Mouse (Mus musculus) neural tube, embryonic 10.5 days (tissue): ENCODE results near the gene Lhfpl2.

ENCODE experiments used
- DNase-seq: peaks from one replicate; pipeline ENCODE4 v3.0.0-alpha.2; 2017; ENCODE audit warnings: low spot score; ENCODE audit errors: extremely low spot score

Gene Lhfpl2

DNA sequence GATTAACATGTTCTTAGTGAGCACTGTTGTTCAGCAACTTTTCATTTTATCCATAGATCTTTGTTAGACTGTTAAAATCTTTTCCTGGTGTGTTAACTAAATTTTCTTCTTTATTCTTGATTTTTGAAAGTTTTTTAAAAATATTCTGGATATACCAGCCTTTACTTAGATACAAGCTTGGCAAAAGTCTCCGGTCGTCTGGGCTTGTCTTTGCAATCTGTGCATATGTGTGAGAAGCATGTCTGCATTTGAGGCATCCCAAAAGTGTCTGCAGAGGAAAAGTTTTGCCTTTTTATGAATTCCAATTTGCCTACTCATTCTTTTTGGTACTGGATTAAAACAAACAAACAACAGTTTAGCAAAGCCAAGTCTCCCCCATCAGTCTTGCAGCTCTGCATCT is 154.6 kb downstream of the Lhfpl2 start:
- no peak for DNase-seq

DNA sequence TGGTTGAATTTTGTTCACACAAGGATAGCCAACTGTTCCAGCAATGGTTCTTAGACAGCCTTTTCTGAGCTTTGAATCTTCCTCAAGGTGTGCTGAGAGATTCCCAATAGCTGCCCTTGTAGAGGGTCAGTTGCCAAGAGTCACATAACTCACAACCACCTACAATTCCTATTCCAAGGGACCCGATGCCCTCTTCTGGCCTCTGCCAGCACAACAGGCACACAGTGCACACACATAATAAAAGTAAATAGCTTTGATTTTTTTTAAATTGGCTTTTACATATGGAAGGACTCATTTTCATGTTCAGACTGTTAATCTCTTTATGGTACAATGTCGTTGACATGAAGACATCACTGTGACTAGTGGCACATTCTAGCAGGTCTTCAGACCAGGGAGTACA is 155.1 kb downstream of the Lhfpl2 start:
- DNase-seq = no peak

DNA sequence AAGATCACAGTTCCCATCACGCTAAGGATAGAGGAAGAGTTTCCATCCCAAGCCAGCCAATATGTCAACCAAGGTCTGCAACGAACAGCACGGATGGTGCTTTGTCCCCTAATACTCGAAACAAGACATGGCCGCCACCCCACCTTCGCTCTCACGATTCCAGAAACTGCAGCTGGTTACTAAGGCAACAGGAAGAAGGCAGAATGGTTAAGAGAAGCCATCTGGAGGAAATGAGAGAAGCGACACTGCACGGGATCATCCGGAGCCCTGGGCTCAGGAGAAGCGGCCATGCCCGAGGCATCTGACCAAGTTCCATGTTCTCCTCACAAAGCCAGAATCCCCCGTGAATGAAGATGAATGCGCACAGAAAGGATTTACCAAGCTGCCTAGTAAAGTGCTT is 166.0 kb downstream of the Lhfpl2 start:
- DNase-seq = no peak

DNA sequence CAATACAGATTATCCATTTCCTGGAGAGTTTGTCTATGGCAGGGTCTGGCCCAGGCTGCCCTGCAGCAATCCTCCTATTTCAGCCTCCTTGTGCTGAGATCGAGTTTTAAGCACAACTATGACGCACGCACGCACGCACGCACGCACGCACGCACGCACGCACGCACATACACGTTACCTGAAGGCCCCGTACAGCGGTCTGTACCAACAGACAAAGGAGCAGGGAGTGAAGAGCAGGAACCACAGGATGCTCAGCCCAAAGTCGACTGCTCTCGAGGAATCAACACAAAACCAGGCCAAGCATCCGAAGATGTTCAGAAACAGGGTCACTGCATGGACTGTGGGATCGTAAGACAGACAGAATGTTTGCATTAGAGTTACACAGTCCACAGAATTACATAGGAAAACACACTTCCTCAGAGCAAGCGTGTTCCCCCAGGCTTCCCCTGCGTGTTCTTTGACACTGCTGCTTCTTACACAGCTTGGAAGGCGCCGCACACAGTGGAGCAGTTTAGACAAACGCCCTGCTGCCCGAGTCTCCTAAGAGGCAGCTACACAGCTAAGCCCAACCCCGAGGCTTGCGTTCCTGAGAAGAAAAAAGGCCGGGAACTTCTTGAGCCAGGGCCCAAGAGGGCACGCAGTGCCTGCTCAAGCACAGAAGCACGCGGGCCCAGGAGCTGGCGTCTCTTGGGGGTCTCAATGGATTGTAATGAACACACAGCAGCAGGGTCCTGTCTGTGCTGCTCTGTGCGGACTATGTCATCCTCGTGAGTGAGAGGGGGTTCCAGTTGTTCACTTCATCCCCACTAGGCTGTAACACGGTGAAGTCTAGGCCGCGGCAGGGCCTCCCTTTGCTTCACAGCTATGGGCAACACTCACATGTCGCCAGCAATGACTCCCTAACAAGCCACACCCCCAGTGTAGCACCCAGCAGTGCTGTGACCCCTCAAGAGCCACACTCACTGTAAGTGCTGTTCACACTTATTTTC is 167.4 kb downstream of the Lhfpl2 start:
- no peak for DNase-seq

DNA sequence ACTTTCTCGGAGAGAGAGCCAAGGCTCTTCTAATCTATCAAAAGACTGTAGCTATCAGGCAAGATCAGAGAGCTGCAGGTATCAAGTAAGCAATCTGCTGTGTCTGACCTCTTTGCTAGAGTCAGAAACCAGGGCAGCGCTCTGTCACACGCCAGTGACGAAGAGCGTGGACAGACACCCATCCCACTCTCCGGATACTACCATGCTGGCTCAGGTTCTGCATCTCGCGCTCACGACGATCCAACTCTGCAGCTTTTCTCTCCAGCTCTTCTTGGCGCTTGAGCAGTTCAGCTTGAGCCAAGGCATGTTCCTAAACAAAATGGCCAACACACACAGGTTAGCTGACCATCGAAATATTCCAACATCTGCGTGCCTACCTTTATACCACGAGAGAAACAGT is 174.3 kb downstream of the Lhfpl2 start:
- no peak for DNase-seq

DNA sequence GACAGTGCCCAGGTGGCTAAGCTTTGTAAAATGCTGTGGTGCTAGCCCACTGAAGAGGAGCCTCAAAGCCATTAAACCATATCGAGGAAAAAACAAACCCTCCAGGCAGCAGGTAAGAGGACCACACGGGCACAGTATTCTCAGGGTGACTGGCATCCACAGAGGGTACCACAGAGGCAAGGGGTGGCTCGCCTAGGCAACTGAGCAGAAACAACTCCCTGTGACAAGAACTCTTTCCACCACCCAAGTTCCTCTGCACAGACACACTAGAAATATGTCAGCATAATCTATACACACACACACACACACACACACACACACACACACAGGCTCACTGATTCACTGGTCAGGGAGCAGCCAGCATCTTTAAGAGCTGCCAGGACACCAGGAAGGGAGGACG is 181.9 kb downstream of the Lhfpl2 start:
- DNase-seq = no peak

DNA sequence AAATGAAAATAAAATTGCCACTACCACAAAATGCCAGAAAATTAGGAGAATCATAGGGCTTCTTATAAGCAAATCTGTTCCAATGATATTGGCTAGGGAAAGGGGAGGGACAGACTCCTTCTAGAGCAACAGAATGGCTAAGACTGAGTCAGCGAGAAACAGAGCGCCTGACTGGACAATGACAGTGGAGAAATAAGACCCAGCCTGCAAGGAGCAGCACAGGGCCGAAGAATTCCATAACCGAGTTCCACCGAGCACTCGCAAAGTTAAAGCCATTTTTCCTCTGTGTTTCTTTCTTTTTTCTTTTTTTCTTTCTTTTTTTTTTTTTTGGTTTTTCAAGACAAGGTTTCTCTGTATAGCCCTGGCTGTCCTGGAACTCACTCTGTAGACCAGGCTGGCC is 182.5 kb downstream of the Lhfpl2 start:
- no peak for DNase-seq

DNA sequence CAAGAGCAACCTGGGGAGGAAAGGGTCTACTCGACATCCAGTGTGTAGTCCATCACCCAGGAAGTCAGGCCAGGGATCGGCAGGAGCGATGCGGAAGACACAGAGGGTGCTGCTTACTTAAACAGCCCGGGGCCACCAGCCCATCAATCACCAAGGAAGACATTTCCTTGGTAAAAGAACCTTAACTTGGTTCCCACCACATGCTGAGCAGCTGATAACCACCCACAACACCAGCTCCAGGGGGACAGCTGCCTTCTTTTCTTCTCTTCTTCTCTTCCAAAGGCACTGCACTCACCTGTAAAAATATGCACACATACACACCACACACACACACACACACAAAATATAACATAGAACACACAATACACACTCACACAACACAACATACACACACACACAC is 183.3 kb downstream of the Lhfpl2 start:
- no peak for DNase-seq

DNA sequence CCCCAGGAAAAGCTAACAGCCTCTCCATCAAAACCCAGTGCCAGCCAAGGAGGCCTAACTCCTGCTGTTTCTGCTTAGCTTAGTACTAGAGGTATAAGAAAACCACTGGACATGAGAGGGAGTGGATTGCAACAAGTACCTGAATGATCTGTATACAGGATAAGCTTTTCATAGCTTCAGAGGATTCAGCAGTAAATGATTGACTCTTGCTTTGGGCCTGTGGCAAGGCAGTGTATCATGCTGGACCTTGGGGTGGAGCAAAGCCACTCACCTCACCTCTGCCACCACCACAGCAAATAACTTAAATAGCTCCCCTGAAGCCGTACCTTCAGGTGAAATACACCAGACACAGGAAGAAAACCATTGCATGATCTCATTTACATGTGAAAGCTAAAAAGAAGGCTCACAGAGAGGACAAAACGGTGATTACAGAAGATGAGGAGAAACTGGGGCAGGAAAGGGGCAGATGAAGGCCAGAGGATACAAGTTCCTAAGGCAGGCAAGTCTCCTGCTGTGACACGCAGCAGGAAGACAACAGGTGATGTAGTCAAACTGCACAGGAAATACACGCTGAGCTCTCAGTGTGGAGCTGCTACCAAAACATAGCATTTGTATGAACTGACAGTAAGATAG is 184.4 kb downstream of the Lhfpl2 start:
- DNase-seq = no peak

DNA sequence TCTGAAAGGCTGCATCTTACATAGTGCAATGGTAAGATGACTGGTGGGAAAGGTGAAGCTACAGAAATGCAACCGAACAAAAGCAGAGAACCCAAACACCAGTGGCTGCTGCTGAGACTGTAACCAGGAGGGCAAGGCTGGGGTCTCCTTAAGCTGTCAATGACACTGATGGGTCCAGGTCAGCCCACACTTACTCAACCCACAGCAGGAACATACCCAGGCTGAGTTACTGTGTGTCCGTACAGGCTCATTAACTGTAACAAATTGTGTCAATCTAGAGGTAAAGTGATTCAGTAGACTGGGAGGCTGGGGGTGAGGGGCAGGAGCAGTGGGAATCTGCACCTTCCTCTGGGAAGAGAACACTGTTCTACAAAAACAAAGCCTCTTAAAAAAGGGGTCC is 185.3 kb downstream of the Lhfpl2 start:
- no peak for DNase-seq
